Mouse (Mus musculus) frontal cortex, adult (tissue): Measurements from ENCODE around the gene Ubtd2.

Experiments
- ATAC-seq: cut with Nextera tagmentation; 2 replicates; pipeline ENCODE4 v1.9.2; 2017; ENCODE audit warnings: mild to moderate bottlenecking, moderate library complexity, mixed read lengths; ENCODE audit not compliant: low TSS enrichment

The Ubtd2 gene

DNA sequence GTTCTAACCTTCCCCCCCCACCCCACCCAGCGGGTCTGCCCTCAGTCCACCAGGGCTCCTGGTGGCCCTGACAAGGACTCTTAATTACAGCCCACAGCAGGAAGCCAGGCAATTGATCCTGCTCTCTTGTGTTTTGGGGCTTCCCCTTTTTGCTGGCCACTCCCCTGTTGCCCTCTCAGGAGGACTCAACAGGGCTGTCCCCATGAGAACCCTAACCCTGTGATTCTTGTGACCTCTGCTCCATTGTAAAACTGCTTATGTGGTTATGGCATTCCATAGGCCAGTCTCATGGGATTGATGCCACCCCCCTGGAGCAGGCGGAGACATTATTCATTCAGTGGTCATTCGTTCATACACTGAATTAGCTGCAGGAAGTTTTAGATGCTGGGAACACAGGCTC is 108.5 kb downstream of the Ubtd2 start:
- ATAC-seq: no peak

DNA sequence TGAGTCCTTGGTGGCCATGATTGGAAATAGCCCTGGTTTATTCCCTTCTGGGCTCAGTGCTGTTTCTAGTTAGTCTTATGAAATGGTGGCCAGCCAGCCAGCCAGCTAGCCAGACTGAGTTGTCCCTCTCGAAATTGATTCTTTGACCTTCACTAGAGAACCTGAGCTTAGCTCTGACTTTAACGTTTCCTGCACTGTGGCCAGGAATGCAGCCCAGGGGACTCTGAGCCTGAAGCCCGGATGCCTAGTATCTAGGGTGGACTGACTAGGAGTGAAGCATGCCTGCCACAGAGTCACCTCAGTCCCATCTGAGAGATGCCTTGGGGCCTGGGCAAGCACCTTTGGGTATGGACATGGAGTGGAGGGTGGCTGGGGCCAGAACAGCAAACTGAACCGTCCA is 109.5 kb downstream of the Ubtd2 start:
- ATAC-seq: no peak

DNA sequence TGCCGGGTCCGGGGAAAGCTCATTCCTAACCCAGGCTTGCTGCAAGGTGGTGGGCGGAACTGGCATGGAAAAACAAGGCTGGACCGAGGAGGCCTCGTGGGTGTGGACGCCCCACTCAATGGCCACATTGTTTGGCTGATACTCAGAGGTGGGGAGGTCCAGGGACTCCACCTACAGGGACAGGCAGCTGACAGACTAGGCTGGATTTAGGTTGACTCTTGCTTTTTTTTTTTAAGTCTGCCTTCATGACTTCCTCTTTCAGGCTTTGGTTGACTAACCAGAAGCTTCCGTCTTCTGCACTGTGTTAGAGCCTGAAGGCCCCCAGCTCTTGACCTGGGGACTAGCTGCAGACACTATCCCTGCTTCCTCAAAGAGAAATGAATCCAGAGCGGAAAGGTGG is 109.9 kb downstream of the Ubtd2 start:
- no peak for ATAC-seq

- ATAC-seq: no peak
Observed at GRCm38 (mm10) chr11:32566184-32566583, 111.0 kb downstream of the Ubtd2 start.
